Mouse (Mus musculus): Measurements from ENCODE around the gene March9. TPM values are rescaled to one million over a fixed set of nuclear protein-coding genes. Genes with fewer than 3 reads are reported as not detected.

The March9 gene
- polyA plus RNA-seq, 1 experiment from 2014 or later = 1.2 TPM

DNA sequence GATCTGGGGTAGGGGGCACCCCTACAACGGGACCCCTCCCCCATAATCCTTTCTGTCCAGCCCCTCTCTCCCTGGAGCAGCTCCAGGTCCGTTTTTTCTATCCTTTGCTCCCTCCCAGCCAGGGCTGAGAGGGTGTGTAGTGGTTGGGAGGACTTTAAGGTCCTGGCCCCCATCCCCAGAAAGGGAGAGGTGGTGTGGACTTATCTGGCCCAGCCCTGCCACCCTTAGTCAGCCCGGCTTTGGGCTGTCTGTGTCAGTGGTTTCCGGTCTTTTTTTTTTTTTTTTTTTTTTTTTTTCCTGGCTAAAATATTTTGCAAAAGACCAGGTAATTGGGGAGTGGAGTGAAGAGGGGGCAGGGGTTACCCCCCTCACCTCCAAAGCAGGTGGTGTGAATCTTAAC is 32.8 kb upstream of the March9 start:
- Histone ChIP-seq H3K4me2 (replicated peaks; ENCODE audit: low read depth, low read length) (no peak overlapping the region), H3K27ac (ENCODE audit: low read length) (no peak overlapping the region), H3K9ac (replicated peaks; ENCODE audit: low read length) (no peak overlapping the region), H3K4me3 (ENCODE audit: low read length) (no peak overlapping the region), H3K27me3 (ENCODE audit: insufficient read depth, low read length) (peaks cover 54% of the 10 kb centered on the region), H3K4me1 (ENCODE audit: insufficient read depth, low read length) (peaks cover 17% of the 10 kb centered on the region), H3K36me3 (ENCODE audit: insufficient read depth, low read length) (peaks cover 13% of the 10 kb centered on the region; the same call in 1 of the 2 replicates), H3K9me3 (ENCODE audit: low read length) (no peaks in the 10 kb centered on the region)
- no peak for ATAC-seq (ENCODE audit: low FRiP score, low TSS enrichment)
- WGBS = 51% methylated on average over 4 of the region's 4 CpGs

DNA sequence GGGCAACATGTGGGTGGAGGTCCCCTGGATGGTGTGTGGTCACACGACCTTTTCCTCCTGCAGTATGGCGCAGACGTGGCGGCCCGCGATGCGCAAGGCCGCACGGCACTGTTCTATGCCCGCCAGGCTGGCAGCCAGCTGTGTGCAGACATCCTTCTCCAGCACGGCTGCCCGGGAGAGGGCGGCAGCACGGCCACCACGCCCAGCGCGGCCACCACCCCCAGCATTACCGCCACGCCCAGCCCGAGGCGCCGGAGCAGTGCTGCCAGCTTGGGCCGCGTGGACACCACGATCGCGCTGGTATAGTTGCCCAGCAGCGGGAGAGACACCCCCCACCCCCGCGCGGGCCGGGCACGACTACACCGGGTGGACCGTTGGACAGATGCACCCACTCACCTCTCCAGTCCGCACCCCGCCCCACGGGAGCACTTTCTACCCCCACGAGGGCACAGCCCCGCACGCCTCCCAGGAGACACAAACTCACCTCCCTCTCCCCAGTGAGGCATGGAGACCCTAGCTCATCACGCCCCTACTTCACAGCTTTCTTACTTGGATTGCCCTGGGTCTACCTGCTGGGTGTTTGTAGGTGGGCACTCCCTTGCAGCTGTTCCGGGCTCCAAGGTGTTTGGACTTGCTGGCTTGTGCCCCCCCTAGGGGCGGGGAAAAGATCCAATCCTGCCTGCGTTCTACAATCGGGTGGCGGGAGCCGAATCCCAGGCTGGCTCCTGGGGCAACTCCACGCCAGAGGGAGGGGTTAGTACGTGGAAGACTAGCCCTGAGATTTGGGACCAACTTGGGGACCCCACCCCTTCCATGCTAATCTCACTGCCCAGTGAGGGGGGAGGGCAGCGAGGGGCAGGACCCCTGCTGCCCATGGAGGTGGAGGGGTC is 31.8 kb upstream of the March9 start:
- Histone ChIP-seq H3K4me1 (ENCODE audit: insufficient read depth, low read length) (peaks cover 17% of the 10 kb centered on the region), H3K9ac (replicated peaks; ENCODE audit: low read length) (no peak overlapping the region), H3K4me2 (replicated peaks; ENCODE audit: low read depth, low read length) (peak overlapping the region; percentile 34), H3K27me3 (ENCODE audit: insufficient read depth, low read length) (peaks cover 59% of the 10 kb centered on the region), H3K4me3 (ENCODE audit: low read length) (peak overlapping the region; percentile 22), H3K27ac (ENCODE audit: low read length) (no peak overlapping the region), H3K36me3 (ENCODE audit: insufficient read depth, low read length) (0 out of 2 replicates have a peak, but pooled peaks cover 9% of the 10 kb centered on the region), H3K9me3 (ENCODE audit: low read length) (no peaks in the 10 kb centered on the region)
- ATAC-seq (ENCODE audit: low FRiP score, low TSS enrichment) = peak; percentile 39
- 9% methylated on average over 51 of the region's 51 CpGs for WGBS

DNA sequence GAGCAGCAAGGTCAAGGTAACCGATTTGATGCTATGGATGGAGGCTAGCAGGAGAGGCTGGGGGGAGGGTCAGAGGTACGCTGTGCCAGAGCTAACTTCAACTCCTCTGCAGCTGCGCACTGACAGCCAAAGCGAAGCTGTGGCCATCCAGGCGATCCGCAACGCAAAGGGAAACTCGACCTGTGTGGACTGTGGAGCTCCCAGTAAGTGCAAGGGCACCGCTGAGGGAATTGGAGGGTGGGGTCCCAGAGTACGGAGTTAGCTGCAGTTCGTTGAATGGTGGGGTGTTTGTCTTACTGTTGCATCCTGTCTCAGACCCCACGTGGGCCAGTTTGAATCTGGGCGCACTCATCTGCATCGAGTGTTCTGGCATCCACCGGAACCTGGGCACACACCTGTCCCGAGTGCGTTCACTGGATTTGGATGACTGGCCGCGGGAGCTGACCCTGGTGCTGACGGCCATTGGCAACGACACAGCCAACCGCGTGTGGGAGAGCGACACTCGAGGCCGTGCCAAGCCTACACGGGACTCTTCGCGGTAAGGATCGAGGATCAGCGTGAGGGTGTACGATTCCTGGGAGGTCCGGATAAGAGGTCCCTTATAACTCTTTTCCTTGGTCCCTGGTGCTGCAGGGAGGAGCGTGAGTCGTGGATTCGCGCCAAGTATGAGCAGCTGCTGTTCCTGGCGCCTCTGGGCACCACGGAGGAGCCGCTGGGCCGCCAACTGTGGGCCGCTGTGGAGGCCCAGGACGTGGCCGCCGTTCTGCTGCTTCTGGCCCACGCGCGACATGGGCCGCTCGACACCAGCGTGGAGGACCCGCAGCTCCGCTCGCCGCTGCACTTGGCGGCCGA is 30.8 kb upstream of the March9 start:
- 5% methylated on average over 57 of the region's 57 CpGs for WGBS
- Histone ChIP-seq H3K27ac (ENCODE audit: low read length) (no peak overlapping the region), H3K27me3 (ENCODE audit: insufficient read depth, low read length) (peaks cover 59% of the 10 kb centered on the region), H3K4me3 (ENCODE audit: low read length) (peak overlapping the region; percentile 22), H3K4me2 (replicated peaks; ENCODE audit: low read depth, low read length) (peak overlapping the region; percentile 34), H3K9ac (replicated peaks; ENCODE audit: low read length) (no peak overlapping the region), H3K4me1 (ENCODE audit: insufficient read depth, low read length) (peaks cover 17% of the 10 kb centered on the region), H3K9me3 (ENCODE audit: low read length) (no peaks in the 10 kb centered on the region), H3K36me3 (ENCODE audit: insufficient read depth, low read length) (0 out of 2 replicates have a peak, but pooled peaks cover 6% of the 10 kb centered on the region)
- peak; percentile 28 for ATAC-seq (ENCODE audit: low FRiP score, low TSS enrichment)

DNA sequence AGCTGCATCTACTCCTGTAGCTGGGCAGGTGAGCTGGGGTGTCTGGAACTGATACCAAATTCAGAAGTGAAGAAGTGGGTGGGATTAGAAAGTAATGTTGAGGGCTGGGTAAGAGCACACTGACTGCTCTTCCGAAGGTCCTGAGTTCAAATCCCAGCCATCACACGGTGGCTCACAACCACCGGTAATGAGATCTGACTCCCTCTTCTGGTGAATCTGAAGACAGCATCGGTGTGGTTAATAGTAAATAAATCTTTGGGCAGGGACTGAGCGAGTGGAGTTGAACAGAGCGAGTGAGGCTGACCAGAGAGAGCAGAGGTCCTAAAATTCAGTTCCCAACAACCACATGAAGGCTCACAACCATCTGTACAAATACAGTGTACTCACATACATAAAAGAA is 25.6 kb upstream of the March9 start:
- H3K4me1 ChIP-seq (ENCODE audit: insufficient read depth, low read length) = peaks cover 12% of the 10 kb centered on the region
- WGBS = 69% methylated on average over 6 of the region's 6 CpGs
- H3K9me3 ChIP-seq (ENCODE audit: low read length) = no peaks in the 10 kb centered on the region
- H3K36me3 ChIP-seq (ENCODE audit: insufficient read depth, low read length) = no peaks in the 10 kb centered on the region
- H3K4me3 ChIP-seq (ENCODE audit: low read length) = no peak overlapping the region
- no peak overlapping the region for H3K9ac ChIP-seq (replicated peaks; ENCODE audit: low read length)
- no peak overlapping the region for H3K27ac ChIP-seq (ENCODE audit: low read length)
- no peak overlapping the region for H3K4me2 ChIP-seq (replicated peaks; ENCODE audit: low read depth, low read length)
- peaks cover 73% of the 10 kb centered on the region for H3K27me3 ChIP-seq (ENCODE audit: insufficient read depth, low read length)
- no peak for ATAC-seq (ENCODE audit: low FRiP score, low TSS enrichment)

DNA sequence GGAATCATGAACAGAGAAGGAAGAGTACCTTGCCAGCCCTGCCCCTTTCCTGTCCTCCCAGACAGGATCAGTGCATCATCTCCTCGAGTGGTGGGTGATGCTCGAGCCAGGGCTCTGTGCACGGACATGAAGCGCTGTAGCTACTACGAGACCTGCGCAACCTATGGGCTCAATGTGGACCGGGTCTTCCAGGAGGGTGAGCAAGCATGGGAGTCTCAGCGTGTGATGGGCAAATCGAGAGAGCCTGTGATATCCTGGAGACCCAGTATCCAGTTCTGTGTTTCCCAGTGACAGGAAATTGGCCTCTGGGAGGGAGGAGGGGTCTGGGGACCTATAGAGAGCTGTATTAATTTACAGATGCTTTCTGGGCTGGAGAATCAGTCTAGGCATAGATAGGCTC is 25.1 kb upstream of the March9 start:
- no peak for ATAC-seq (ENCODE audit: low FRiP score, low TSS enrichment)
- Histone ChIP-seq H3K36me3 (ENCODE audit: insufficient read depth, low read length) (no peaks in the 10 kb centered on the region), H3K9me3 (ENCODE audit: low read length) (no peaks in the 10 kb centered on the region), H3K4me3 (ENCODE audit: low read length) (no peak overlapping the region), H3K9ac (replicated peaks; ENCODE audit: low read length) (no peak overlapping the region), H3K27ac (ENCODE audit: low read length) (no peak overlapping the region), H3K4me2 (replicated peaks; ENCODE audit: low read depth, low read length) (no peak overlapping the region), H3K27me3 (ENCODE audit: insufficient read depth, low read length) (peaks cover 73% of the 10 kb centered on the region), H3K4me1 (ENCODE audit: insufficient read depth, low read length) (peaks cover 13% of the 10 kb centered on the region)
- WGBS = 77% methylated on average over 9 of the region's 9 CpGs

DNA sequence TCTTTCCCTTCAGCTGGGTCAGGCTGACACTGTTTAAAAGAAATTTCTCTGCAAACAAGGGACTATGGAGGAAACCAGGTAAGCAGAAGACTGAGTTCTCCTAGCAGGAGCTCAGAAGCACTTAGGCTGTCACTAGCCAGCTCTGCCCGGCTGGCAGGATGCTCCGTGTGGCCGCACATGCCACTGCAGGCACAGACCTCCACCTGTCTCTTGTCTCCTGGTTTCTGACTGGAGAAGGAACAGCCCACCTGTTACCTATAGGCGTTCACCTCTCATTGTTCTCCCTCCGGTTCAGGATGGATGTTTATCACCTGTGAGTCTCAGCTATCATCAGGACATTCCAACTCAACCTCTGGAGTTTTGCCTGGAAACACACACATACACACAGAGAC is 23.9 kb upstream of the March9 start:
- Histone ChIP-seq H3K36me3 (ENCODE audit: insufficient read depth, low read length) (no peaks in the 10 kb centered on the region), H3K27ac (ENCODE audit: low read length) (no peak overlapping the region), H3K9ac (replicated peaks; ENCODE audit: low read length) (no peak overlapping the region), H3K4me1 (ENCODE audit: insufficient read depth, low read length) (peaks cover 25% of the 10 kb centered on the region), H3K4me3 (ENCODE audit: low read length) (no peak overlapping the region), H3K9me3 (ENCODE audit: low read length) (no peaks in the 10 kb centered on the region), H3K4me2 (replicated peaks; ENCODE audit: low read depth, low read length) (no peak overlapping the region), H3K27me3 (ENCODE audit: insufficient read depth, low read length) (peaks cover 73% of the 10 kb centered on the region)
- ATAC-seq (ENCODE audit: low FRiP score, low TSS enrichment) = no peak
- 34% methylated on average over 5 of the region's 5 CpGs for WGBS

DNA sequence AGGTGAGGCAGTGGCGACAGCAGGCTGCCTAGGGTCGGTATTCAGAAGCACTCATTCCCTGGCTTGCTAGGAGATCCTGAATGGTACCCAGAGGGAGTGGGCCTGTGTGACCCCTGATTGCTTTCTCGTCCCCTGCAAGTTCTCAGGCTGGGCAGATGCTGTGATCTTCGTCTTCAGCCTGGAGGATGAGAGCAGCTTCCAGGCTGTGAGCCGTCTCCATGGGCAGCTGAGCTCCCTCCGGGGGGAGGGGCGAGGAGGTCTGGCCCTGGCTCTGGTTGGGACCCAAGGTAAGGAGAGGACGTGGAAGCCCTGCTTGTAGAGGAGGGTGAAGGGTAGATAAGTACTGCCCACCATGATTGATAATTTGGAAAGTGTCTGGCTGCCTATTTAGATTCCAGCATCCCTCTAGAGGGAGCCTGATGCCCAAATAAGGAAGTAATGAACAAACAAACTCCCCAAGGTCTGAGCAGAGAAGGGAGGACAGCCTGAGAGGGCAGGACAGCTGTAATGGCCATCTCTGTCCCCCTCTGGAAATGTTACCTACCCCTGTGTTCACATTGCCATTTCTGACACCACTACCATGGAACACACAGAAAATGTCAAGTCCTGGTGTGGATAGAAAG is 23.4 kb upstream of the March9 start:
- peaks cover 26% of the 10 kb centered on the region for H3K4me1 ChIP-seq (ENCODE audit: insufficient read depth, low read length)
- no peak overlapping the region for H3K9ac ChIP-seq (replicated peaks; ENCODE audit: low read length)
- H3K4me3 ChIP-seq (ENCODE audit: low read length) = no peak overlapping the region
- H3K27ac ChIP-seq (ENCODE audit: low read length) = no peak overlapping the region
- H3K36me3 ChIP-seq (ENCODE audit: insufficient read depth, low read length) = no peaks in the 10 kb centered on the region
- 23% methylated on average over 8 of the region's 8 CpGs for WGBS
- H3K4me2 ChIP-seq (replicated peaks; ENCODE audit: low read depth, low read length) = no peak overlapping the region
- no peaks in the 10 kb centered on the region for H3K9me3 ChIP-seq (ENCODE audit: low read length)
- ATAC-seq (ENCODE audit: low FRiP score, low TSS enrichment) = no peak
- peaks cover 76% of the 10 kb centered on the region for H3K27me3 ChIP-seq (ENCODE audit: insufficient read depth, low read length)

DNA sequence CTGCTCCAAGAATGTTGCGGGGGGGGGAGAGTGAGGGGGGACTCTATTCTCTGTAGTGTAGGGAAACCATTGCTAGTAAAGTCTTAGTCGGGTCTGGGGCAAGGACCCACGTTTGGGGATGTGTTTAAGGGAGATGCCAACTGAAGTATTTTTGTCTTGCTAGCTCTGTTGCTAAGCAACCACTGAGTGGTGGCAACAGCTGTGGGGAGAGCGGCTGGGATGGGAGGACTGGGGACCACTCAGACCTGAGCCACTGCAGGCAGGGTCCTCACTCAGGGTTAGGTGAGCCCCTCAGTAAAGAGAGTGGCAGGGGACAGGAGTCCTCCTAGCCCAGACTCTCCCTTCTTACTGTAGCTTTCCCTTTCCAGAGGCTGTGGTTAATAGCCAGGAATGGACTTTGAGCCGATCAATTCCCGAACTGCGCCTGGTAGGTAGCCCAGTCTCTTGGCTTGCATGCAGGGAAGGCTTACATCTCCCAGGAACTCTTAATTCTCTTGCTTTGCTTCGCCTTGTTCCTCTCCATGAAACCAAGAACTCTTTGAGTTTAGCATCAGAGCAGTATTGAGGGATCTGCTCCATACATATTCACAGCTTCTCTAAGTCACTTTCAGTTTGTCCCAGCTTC is 22.1 kb upstream of the March9 start:
- H3K9me3 ChIP-seq (ENCODE audit: low read length) = no peaks in the 10 kb centered on the region
- H3K27ac ChIP-seq (ENCODE audit: low read length) = no peak overlapping the region
- peaks cover 28% of the 10 kb centered on the region for H3K4me1 ChIP-seq (ENCODE audit: insufficient read depth, low read length)
- ATAC-seq (ENCODE audit: low FRiP score, low TSS enrichment) = no peak
- peaks cover 83% of the 10 kb centered on the region for H3K27me3 ChIP-seq (ENCODE audit: insufficient read depth, low read length)
- H3K9ac ChIP-seq (replicated peaks; ENCODE audit: low read length) = no peak overlapping the region
- 32% methylated on average over 8 of the region's 8 CpGs for WGBS
- no peaks in the 10 kb centered on the region for H3K36me3 ChIP-seq (ENCODE audit: insufficient read depth, low read length)
- 0 out of 2 replicates have a peak overlapping the region, but pooled peaks have one; percentile 27 for H3K4me3 ChIP-seq (ENCODE audit: low read length)
- peak overlapping the region; percentile 42; the same call in 1 of the 2 replicates for H3K4me2 ChIP-seq (replicated peaks; ENCODE audit: low read depth, low read length)
